Mouse (Mus musculus): ENCODE measurements at regions not wholly inside any gene's neighbourhood (a gene's known extent, or its start where the extent isn't known, plus 50 kb on each side); places are given as distances from the start of the nearest gene placed in this dataset.
"Not testable (repeated sequence)": the region's sequence is repeated elsewhere in the genome, so short reads cannot be mapped to it uniquely, and the experiment has no call there.

- DNase-seq: not testable (repeated sequence)
Measured at GRCm38 (mm10) chr2:18453426-18453825, 60.8 kb upstream of the Dnajc1 start.

GRCm38 (mm10) chr2:18445809-18446208, 53.2 kb upstream of the Dnajc1 start:
- no peak for DNase-seq

All from adrenal gland, postnatal 36 days (tissue).